Mouse (Mus musculus) naive thymus-derived CD4-positive, alpha-beta T cell, adult 2 months (primary cell): ENCODE results near the gene Gm9195.
A peak's percentile ranks its signal among the peaks of the same experiment; 100 is the strongest.

Source experiments
- DNase-seq: peaks from one replicate; pipeline ENCODE4 v3.0.0-alpha.2; 2011; ENCODE audit warnings: low read depth

Gene Gm9195

DNA sequence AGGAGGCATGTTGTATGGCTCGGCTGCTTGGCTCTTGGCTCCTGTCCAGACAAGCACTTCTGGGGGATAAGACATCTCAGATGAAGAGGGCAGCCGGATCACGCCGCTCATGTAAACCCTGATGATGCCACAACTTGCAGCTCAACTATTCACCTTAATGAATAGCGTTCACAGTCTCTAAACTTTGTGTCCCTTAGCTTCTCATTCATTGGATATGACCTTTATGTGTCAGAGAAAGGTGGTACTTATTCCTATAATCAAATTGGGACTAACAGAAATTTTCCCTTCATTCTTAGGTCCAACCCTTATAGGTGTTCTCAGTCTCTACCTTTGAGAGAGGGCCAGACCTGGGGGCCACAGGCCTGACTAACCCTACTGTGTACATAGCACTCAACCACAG lies at the start of gene Gm9195:
TSS of gene Gm9195 (minus strand) at position 101 of the 400 bp plus-strand sequence.
- DNase-seq = no peak

DNA sequence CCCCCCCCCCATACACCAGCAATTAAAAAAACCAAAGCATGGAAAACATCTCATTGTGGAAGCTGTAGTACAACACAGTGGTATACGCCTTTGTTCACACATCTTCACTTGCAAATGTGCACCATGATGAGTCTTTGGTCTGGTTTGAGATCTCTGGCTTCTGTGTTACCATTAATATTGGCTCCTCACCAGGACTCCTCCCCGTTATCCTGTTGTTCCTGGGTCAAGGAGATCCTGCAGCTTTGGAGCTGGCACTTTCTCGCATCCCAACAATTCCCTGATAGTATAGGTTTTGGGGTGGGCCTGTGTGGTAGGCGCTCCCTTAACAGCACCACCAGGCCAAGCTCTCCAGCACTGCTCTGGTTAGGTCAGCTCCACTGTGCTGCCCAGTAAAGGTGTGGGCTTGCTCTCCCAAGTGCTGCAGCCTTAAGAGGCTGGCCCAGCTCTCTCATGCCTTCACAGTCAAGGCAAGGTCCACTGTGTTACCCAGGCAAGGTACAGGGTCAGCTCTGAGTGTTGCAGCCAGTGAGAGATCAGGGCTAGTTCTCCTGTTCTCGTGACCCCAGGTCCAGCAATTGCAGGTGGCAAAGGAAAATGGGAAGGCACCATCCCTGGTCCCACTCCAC lies 44.9 kb upstream of the Gm9195 start:
- no peak for DNase-seq

DNA sequence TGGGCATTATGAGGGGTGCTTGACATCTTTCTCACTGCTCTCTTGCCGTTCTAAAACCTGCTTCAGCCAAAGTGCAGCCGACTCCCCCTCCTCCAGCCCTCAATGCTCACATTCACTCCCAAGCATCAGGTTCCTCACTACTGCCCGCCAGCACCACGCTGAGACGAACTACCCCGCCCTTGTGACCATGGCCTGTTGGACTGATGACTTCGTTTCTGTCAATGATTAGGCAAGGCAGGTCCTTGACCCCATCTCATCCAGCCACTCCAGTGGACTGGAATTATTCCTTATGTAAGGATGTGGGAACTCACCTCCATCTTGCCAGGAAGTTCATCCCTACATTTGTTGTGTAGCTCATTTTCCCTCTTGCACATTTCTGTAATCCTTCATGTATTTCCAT lies 42.2 kb upstream of the Gm9195 start:
- no peak for DNase-seq

DNA sequence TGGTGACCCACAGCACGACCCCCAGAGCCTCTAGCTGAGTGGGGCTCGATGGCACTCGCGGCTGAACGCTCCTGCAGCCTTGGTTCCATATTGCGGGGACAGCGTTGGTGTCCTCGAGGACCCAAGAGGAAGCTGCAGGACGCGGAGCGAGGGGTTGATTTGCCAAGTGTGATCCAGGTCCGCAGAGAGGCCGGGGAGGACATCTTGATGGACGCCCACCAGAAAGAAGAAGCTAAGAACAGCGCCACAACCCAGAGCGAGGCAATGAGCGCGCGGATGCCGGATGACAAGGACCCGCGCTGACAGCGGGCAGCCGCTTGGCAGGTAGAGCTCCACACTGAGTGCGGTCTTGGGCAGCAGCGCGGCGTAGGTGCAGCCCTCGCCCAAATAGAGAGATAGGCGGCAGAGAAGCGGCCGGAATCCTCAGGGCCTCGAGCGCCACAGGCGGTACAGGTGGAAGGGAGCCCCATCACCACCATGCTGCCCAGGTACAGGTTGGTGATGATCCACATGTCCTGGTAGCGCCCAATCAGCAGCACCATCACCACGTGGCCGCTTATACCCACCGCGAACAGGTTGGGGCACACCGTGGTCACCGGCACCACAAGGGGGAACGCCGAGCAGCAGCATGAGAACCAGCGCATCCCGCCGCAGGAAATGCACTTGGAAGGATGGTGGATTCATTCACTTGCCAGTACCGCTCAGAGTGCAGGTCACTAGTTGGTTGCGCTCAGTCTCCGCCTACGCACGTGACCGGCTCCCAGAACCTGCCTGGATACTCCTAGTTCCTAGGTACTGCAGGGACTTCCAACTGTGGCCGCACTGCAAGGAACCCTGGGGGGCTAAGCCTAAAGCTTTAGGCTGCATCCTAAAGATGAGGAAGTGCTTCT lies 40.6 kb upstream of the Gm9195 start:
- no peak for DNase-seq

DNA sequence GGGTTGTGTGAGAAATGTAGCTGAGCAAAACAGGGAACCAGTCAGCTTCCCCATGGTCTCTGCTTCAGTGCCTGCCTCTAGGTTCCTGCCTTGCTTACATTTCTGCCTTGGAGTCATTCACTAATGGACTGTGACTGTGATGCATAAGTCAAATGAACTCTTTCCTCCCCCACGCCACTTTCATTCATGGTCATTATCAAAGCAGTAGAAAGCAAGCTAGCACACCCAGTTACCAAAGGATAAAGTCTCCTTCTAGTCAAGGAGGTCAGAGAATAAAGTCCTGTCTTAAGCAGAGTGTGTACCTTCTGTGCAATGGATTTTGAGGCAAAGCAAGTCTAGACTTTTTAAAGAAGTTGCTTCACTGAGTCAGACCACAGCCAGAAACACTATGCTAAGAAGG lies 35.5 kb upstream of the Gm9195 start:
- DNase-seq = no peak

DNA sequence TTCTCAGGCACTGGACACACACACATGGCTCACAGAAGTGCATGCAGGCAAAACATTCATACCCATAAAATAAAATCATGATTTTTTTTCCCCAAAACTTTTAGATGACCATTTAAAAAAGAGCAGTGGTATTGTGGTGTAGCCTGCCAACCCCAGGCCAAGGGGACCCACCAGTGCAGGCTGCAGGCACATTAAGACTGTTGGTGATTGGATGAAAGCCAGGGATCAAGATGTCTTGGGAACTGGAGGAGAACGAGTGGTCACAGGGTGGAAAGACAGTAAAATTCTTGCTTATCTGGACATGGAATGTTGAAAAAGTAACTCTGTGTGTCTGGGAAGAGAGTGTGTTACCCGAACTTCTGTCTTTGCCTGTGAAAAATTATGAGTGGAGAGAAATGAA lies 27.9 kb upstream of the Gm9195 start:
- no peak for DNase-seq

DNA sequence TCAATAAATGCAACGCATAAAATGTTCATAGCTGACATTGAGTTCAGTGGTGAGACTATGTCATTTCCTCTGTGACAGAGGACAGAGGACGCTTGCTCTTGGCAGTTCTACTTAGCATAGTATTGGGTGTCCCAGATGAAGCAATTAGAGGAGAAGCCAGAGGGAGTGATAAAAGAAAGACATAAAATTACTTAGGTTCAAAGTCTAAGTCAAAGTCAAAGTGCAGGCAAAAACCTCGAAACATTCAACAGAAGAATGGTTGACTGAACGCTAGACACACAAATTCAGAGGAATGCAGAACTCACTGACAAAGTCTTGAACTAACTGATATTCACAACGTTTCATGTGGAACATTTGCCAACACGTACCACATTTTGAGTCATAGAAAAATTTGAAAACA lies 27.1 kb upstream of the Gm9195 start:
- no peak for DNase-seq

DNA sequence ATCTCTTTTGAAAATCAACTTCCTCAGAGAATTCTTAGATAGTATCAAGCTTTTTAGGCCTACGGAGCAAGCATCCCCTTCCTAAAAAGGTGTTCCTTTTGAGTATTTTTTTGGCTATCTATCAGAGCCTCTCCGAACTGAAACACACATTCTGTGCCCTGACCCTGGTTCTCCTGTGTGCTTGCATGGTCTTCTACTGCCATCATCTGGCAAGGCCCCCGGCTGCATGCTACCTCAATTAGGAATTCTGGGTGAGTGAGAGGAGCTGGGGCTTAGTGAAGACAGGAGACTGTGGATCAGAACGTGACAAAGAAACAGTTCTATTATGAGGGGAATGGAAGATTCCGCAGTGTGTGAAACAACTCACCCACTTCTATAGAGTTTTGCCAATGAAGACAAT lies 24.7 kb upstream of the Gm9195 start:
- peak; percentile 10 for DNase-seq

DNA sequence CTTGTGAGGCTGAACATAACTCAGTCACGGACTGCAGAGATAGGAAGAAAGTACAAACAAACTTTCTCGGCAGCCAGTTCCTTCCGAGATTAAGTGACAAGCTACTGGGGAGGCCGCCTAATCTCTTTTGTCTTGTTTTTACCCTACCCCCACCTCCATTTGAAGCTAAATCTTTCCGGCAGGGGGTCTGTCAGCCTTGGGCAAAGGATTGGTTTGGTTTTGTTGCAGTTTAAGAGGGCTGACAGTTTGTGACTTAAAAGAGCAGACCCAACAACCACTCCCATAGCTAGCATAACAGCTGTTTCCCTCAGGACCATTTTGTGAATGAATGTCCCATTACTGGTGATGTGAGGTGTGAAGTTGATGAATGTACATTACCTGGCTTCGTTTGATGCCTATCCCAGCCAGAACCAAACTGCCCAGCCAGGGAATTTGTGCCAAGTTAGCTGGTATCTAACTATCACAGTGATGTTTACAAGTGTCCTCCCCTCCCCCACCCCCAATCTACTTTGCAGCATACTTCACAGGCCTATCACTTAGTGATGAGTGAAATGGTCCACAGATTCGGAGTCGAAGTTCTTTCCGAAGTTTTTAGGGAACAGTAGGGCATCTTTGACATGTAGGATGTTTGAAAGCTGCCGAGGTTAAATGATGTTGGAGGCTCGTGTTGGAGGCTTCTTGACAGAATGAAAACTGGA lies 15.2 kb upstream of the Gm9195 start:
- DNase-seq = peak; percentile 4

DNA sequence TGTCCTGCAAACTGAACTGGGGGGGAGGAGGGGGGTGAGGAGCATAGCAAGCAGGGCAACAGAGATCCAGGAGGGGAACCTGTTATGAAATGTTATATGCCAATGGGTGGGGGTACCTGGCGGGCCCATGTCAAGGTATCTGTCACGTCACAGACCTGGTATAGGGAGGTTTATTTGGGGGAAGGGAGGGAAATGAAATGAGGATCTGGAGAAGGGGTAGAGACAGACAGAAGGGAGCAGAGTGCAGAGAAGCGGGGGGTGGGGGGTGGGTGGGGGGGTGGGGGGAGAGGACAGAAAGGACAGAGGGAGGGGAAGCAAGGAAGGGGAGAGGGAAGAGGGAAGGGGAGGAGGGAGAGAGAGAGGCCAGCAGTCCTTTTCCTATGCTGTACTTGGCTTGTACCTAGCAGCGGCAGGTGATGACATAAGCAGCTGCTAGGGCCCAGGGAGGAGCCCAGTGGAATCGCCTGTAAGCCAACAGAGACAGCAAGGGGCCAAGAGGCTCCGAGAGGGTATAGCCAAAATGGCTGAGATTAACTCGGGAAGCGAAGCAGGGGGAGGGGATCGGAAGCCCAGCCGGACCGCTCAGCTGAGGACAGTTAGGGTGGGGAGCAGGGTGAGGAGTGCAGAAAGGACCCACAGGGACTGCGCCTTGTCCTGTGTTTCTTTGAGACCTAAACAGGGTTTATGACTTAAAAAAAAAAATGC lies 14.5 kb upstream of the Gm9195 start:
- peak; percentile 4 for DNase-seq

DNA sequence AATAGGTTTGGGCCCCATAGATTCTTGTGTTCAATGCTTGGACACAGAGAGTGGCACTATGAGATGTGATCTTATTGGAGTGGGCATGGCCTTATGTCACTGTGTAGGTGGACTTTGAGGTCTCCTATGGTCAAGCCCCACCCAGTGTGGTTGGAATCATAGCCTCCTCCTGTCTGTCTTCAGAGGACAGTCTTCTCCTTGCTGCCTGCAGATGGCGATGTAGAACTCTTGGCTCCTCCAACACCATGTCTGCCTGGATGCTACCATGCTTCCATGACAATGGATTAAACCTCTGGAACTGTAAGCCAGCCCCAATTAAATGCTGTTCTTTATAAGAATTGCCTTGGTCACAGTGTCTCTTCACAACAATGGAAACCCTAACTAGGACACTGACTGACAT lies 13.3 kb upstream of the Gm9195 start:
- DNase-seq = no peak

DNA sequence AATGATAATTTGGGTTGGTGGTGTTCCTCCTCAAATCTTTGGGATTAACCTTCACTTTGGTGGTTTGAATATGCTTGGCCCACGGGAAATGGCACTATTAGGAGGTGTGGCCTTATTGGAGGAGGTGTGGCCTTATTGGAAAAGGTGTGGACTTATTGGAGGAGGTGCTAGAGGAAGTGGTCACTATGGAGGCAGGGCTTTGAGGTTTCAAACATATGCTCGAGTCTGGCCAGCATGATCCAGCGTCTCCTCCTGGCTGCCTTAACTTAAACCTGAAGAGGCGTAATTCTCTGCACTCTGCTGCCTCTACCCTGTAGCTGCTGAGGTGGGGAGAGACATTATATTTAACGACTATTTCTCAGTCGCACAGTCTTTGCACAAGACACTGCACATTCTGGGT lies 11.6 kb upstream of the Gm9195 start:
- DNase-seq = no peak

DNA sequence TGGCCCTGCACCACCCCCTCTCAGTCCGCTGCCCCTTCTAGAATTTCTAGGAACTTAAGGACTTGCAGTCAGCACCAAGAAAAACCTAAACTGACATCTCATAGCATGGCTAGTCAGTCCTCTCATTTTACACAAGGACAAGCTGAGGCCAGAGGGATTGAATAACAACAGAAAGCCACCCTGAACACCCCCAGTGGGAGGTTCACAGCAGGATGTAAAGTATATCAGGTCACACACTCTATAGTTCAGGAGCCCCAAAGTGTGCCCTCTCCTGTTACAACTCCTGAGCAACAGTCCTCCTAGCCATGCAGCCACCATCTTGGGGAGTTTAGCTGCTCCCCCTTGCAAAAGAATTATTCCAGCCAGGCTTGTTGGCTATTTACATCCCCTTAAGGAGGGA lies 2.1 kb upstream of the Gm9195 start:
- DNase-seq = no peak

DNA sequence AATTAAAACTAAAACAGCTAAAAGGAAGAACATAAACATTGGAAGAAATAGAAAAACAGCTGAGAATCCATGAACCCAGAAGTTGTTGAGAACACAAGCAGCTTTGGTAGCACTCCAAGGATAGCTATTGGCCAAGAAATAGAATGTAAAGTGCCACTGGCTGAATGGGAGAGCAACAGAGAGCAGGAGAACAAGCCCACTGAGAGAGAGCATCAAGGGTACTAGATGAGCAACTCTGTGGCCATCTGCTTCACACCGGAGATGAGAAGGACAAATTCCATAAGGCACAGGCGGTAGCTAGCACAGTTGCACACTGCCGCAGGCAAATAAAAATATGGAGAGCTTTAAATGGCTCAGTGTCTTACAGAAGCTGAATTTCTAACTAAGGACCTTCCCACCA lies 1.3 kb downstream of the Gm9195 start:
- DNase-seq = no peak

DNA sequence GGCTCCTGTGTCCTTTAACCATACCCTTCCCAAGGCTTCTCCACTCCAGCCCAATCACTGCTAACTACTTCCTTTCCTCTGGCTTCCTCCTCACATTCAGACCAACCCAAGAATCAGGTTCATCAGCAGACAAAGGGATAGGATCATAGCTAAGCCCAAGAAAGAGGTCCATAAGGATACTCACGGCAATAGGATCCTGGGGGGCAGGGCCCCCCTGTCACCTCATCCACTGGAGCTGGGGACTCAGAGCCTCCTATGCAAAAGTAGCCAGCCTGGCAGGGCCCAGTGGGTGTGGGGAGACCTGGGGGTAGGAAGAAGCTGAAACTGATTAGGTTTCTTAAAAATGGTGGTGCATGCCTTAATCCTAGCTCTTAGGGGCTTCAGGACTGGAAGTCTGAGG lies 17.1 kb downstream of the Gm9195 start:
- DNase-seq = no peak

DNA sequence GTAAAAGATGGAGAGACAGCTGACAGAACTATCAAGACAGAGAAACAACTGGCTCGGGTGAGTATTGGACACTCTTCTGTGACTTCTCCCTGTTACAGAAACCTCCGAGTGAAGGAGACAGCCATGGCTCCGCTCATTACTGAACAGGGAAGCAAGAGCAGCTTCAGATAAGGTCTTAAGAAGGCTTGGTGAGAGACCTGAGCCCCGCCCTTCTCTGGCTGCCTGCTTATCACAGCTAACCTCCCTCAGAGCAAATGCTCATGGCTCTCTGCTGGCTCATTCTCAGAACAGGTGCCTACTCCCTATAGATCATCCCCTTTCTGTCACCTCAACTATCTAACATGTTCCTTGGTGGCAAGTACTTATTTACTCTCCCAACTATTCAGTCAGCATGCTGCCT lies 23.2 kb downstream of the Gm9195 start:
- no peak for DNase-seq

DNA sequence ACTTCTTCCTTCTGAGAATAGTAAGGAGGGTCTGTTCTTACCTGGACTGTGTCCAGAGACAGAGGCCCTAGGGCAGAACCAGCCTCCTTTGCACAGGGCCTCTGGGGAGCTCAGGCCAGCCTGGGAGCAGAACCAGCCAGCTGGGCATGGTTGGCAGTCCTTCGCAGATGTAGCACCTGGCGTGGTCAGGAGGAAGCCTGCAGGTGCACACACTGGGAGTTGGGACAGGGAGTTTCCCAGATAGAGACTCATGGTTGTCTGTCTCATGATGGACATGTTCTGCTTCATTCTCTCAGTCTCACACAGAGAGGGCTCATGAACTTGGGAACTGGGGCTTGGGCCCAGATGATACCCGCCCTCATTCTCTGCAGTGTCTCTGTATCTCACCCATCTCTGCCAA lies 25.3 kb downstream of the Gm9195 start:
- no peak for DNase-seq

DNA sequence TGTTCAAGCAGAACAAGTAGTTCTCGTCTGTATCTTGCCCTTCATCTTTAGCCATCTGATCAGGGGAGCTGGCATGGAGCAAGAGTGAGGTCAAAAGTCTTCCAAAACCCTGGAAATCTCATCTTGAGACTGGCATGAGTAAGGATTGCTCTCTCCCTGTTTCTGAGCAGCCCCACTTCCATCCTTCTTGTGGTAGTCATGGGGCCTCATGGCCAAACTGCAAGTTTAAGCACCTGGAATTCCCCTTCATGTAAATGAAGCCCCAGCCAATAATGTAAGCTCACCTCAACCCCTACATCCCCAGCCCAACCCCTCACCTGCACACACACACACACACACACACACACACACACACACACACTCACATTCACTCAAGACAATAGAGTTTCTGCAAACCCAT lies 30.0 kb downstream of the Gm9195 start:
- no peak for DNase-seq

DNA sequence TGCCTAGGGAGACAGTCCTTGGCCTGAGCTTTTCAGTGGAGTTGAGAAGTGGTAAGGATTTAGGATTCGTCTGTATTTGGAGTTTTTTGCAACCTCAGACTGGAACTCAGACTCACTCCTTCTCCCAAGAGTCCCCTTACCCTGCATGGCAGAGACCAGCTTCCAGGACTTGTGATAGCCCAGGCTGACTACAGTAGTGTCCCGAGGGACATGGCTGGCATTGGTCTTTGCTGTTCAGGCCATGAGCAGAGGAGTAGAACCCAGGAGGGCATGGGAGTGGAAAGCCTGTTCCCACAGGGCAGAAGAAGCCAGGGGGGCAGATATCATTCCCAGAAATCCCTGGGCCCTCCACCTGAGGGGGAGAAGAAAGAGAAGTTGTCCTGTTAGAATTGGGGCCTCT lies 31.3 kb downstream of the Gm9195 start:
- no peak for DNase-seq

DNA sequence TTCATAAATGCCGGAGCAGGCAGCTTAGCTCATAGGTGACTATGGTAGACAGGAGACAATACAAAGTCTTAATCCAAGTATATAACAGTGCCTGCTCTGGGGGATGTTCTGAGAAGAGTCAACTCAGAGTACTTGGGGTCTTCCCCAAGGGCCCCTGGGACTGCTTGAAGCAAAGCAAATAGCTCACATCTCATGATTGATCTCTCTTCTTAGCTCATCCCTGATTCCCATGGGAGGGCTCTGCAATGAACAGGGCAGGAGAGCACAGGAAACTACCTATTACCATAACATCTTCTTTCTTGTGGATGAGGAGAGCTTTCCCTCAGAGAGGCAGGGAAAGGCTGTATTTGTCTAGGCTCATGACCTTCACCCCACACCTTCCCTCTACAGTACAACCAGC lies 32.7 kb downstream of the Gm9195 start:
- DNase-seq = no peak

DNA sequence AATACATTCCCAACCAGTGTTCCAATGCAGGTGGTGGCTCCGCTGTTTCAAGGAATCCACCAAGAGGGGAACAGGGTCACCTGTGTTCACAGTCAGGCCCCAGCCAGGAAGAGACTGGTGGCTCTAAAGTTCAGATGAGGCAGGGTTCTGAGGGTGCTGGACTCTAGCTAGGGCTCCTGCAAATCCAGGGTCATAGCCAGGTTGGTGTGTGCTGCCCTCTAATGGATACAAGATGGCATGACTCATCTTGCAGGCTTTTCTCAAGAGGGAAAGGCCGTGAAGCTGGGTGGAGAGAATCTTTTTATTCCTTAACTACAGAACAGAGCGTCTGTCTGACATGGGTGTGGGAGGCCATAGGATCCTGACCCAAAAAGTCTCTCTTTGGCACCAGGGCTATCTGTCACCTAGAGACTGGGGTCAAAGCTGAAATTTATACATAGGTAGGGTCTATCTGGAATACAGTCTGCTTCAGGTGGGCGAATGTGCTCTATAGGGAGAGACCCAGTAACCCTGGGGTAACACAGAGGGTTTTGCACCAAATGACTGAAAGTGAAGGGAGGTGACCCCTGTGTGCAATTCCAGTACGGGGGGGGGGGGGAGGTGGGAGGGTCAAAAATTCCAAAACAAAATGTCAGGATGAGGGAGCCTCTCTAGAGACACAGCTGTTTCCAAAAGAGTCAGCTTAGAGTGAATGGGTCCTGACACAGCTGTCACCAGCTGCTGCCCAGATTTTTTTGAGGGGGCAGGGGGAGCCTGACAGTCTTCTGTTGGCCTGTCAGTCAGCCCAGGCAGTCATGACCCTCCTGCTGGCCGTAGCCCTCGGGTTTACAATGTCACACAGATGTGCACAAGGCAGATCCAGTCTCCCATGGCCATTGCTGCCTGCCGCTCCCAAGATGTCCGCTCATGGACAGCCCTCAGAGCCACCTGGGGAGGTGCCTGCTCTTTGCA lies 44.2 kb downstream of the Gm9195 start:
- DNase-seq = peak; percentile 9
